Mouse (Mus musculus) stomach, embryonic 14.5 days (tissue): ENCODE measurements around the gene Gm47289. TPM values are rescaled to one million over a fixed set of nuclear protein-coding genes. Genes with fewer than 3 reads are reported as not detected.
A peak's percentile ranks its signal among the peaks of the same experiment; 100 is the strongest.

Source experiments
- ATAC-seq: fragments of 200-750 bp; cut with Nextera tagmentation; 2 replicates; pipeline ENCODE4 v1.8.0; 2017; ENCODE audit warnings: low read depth, moderate TSS enrichment; ENCODE audit not compliant: insufficient number of reproducible peaks, insufficient read depth, low FRiP score
- H3K27ac ChIP-seq: fragments of 300-500 bp; sonication (generic); 2 replicates; pipeline ENCODE4 v1.5.1; 2014; ENCODE audit warnings: mild to moderate bottlenecking, low read length, moderate library complexity, mixed read lengths
- H3K27me3 ChIP-seq: fragments of 300-500 bp; sonication (generic); 2 replicates; pipeline ENCODE4 v1.6.1; 2014; ENCODE audit warnings: low read length, control low read depth, mixed read lengths; ENCODE audit not compliant: control insufficient read depth, insufficient read depth
- H3K36me3 ChIP-seq: fragments of 300-500 bp; sonication (generic); 2 replicates; pipeline ENCODE4 v1.6.1; 2014; ENCODE audit warnings: mild to moderate bottlenecking, control low read depth, low read length, moderate library complexity, mixed read lengths; ENCODE audit not compliant: control insufficient read depth, insufficient read depth
- H3K4me1 ChIP-seq: fragments of 300-500 bp; sonication (generic); 2 replicates; pipeline ENCODE4 v1.6.1; 2014; ENCODE audit warnings: low read length, control low read depth, mixed read lengths; ENCODE audit not compliant: control insufficient read depth, insufficient read depth
- H3K4me2 ChIP-seq: fragments of 300-500 bp; sonication (generic); replicated peaks from 2 replicates; pipeline ENCODE4 v1.6.1; 2014; ENCODE audit warnings: low read depth, low read length, control low read depth
- H3K4me3 ChIP-seq: fragments of 300-500 bp; sonication (generic); 2 replicates; pipeline ENCODE4 v1.5.1; 2014; ENCODE audit warnings: low read depth, low read length, control low read depth
- H3K9ac ChIP-seq: fragments of 300-500 bp; sonication (generic); replicated peaks from 2 replicates; pipeline ENCODE4 v1.6.1; 2014; ENCODE audit warnings: low read depth, mild to moderate bottlenecking, control low read depth, low read length, moderate library complexity, mixed read lengths
- H3K9me3 ChIP-seq: fragments of 300-500 bp; sonication (generic); 2 replicates; pipeline ENCODE4 v1.6.1; 2016; ENCODE audit warnings: low read depth, low read length, control low read depth; ENCODE audit not compliant: control insufficient read depth
- WGBS: fragments of 180-500 bp; shearing (Covaris S2); extraction: QIAGEN DNeasy Blood & Tissue Kit; methylation state at CpG from one replicate; pipeline ENCODE4 v1.1.7; 2014; 5-methylcytosine and 5-hydroxymethylcytosine counted together
- polyA plus RNA-seq: library from polyadenylated mRNA; unstranded; fragments of >200 nt; fragmentation: Nextera tagmentation; extraction: Ambion mirVana; gene quantifications from 2 replicates; pipeline ENCODE4 v1.2.1, GENCODE M21; 2014

Gm47289 gene
- not detected in 2 replicates for polyA plus RNA-seq

GRCm38 (mm10) chr9:119158861-119159260, at the start of gene Gm47289:
Gm47289 (plus strand) TSS chr9:119159161.
- Histone ChIP-seq H3K4me3 (no peak within 1 kb of the TSS), H3K36me3 (no peaks in the 10 kb centered on the region), H3K4me1 (no peaks in the 10 kb centered on the region), H3K4me2 (no peak within 1 kb of the TSS), H3K27me3 (no peaks in the 10 kb centered on the region), H3K27ac (no peak within 1 kb of the TSS), H3K9me3 (no peaks in the 10 kb centered on the region), H3K9ac (no peak within 1 kb of the TSS)
- ATAC-seq: no peak
- WGBS: 46% methylated on average over 4 of the region's 4 CpGs

- ATAC-seq: no peak
- 55% methylated on average over 12 of the region's 12 CpGs for WGBS
- Histone ChIP-seq H3K27ac (no peak overlapping the region), H3K27me3 (no peaks in the 10 kb centered on the region), H3K4me3 (no peak overlapping the region), H3K4me1 (peaks cover 13% of the 10 kb centered on the region; the same call in 1 of the 2 replicates), H3K9me3 (no peaks in the 10 kb centered on the region), H3K9ac (no peak overlapping the region), H3K4me2 (no peak overlapping the region), H3K36me3 (no peaks in the 10 kb centered on the region)
These were observed 49.1 kb upstream of the Gm47289 start for GRCm38 (mm10) chr9:119109685-119110353.

DNA sequence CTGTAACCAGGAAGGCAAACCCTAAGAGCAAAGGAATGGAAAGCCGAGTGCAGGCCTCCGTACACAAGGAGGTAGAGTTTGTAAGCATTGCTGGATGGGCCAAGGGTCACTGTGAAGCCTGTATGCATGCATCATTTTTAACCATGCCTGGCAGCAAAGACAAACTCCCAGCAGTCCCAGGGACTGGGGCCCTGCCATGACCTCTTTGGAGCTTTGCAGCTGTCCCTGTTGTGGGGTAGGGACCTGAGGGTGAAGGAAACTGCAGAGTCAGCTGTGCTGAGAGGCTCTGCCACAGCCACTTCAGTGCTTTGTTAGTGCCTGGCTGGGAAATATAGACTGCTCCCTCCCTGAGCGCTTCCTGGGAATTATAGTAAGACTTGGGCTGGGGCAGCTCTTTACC, 48.3 kb upstream of the Gm47289 start:
- Histone ChIP-seq H3K4me3 (no peak overlapping the region), H3K27ac (no peak overlapping the region; the same call in 1 of the 2 replicates), H3K4me2 (no peak overlapping the region), H3K9ac (no peak overlapping the region), H3K27me3 (no peaks in the 10 kb centered on the region), H3K36me3 (no peaks in the 10 kb centered on the region), H3K4me1 (peaks cover 13% of the 10 kb centered on the region; the same call in 1 of the 2 replicates), H3K9me3 (no peaks in the 10 kb centered on the region)
- ATAC-seq: 0 out of 2 replicates have a peak, but pooled peaks have one; percentile 14
- WGBS: 35% methylated on average over 3 of the region's 3 CpGs

- Histone ChIP-seq H3K9me3 (no peaks in the 10 kb centered on the region), H3K9ac (no peak overlapping the region), H3K4me2 (no peak overlapping the region), H3K4me1 (peaks cover 8% of the 10 kb centered on the region; the same call in 1 of the 2 replicates), H3K4me3 (no peak overlapping the region), H3K27me3 (no peaks in the 10 kb centered on the region), H3K27ac (no peak overlapping the region), H3K36me3 (no peaks in the 10 kb centered on the region)
- no peak for ATAC-seq
- WGBS: 85% methylated on average over 17 of the region's 17 CpGs
These were observed 44.0 kb upstream of the Gm47289 start for GRCm38 (mm10) chr9:119114911-119115310.

- no peak overlapping the region for H3K9ac ChIP-seq
- no peak overlapping the region for H3K4me2 ChIP-seq
- no peaks in the 10 kb centered on the region for H3K4me1 ChIP-seq
- ATAC-seq: no peak
- H3K36me3 ChIP-seq: no peaks in the 10 kb centered on the region
- no peaks in the 10 kb centered on the region for H3K27me3 ChIP-seq
- WGBS: 91% methylated on average over 19 of the region's 19 CpGs
- no peaks in the 10 kb centered on the region for H3K9me3 ChIP-seq
- H3K27ac ChIP-seq: no peak overlapping the region
- H3K4me3 ChIP-seq: no peak overlapping the region
These were observed 39.4 kb upstream of the Gm47289 start for GRCm38 (mm10) chr9:119119409-119120167.

- H3K27me3 ChIP-seq: no peaks in the 10 kb centered on the region
- no peak overlapping the region for H3K27ac ChIP-seq
- H3K4me1 ChIP-seq: no peaks in the 10 kb centered on the region
- no peaks in the 10 kb centered on the region for H3K9me3 ChIP-seq
- no peak overlapping the region for H3K4me3 ChIP-seq
- no peak overlapping the region for H3K4me2 ChIP-seq
- WGBS: 54% methylated on average over 3 of the region's 3 CpGs
- ATAC-seq: no peak
- H3K36me3 ChIP-seq: no peaks in the 10 kb centered on the region
- H3K9ac ChIP-seq: no peak overlapping the region
These were observed 38.8 kb upstream of the Gm47289 start for GRCm38 (mm10) chr9:119120168-119120560.

DNA sequence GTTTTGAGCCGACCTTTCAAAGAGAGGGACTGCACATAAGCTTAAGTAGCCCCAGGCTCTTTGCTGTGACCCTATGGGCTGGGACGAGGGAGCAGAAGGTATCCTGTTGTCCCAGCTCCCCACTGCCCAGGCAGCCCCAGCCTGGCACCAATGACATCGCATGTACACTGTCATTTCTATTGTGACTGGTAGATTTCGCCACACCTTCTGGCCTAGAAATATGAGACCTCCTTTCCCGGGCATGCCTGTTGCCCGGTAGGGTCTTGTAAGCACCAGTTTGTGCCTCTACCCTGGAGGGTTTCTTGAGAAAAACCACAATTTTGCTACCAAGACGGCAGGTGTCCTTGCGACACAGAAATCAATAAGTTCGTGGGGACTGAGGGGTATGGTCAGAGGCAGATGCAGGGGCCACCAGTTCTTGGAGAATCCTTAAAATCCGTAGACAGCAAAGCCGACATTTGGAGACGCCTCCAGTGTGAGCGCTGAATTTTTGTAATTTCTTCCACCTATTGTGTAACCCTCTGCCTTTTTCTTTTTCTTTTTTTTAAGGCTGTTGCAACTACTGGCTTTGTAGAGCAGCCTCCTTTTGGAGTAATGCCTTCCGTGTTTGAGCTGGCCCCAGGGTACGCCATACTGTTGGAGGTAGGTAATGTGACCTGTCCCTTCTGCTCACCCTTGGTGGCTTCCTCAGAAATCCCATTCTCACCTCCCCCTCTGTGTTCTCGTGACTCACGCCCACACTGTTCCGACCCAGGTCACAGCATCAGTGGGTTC, 36.2 kb upstream of the Gm47289 start:
- H3K4me1 ChIP-seq: no peaks in the 10 kb centered on the region
- H3K4me3 ChIP-seq: no peak overlapping the region
- H3K9ac ChIP-seq: no peak overlapping the region
- H3K27me3 ChIP-seq: no peaks in the 10 kb centered on the region
- H3K9me3 ChIP-seq: no peaks in the 10 kb centered on the region
- H3K4me2 ChIP-seq: no peak overlapping the region
- H3K27ac ChIP-seq: no peak overlapping the region
- H3K36me3 ChIP-seq: no peaks in the 10 kb centered on the region
- WGBS: 82% methylated on average over 18 of the region's 18 CpGs
- ATAC-seq: no peak

DNA sequence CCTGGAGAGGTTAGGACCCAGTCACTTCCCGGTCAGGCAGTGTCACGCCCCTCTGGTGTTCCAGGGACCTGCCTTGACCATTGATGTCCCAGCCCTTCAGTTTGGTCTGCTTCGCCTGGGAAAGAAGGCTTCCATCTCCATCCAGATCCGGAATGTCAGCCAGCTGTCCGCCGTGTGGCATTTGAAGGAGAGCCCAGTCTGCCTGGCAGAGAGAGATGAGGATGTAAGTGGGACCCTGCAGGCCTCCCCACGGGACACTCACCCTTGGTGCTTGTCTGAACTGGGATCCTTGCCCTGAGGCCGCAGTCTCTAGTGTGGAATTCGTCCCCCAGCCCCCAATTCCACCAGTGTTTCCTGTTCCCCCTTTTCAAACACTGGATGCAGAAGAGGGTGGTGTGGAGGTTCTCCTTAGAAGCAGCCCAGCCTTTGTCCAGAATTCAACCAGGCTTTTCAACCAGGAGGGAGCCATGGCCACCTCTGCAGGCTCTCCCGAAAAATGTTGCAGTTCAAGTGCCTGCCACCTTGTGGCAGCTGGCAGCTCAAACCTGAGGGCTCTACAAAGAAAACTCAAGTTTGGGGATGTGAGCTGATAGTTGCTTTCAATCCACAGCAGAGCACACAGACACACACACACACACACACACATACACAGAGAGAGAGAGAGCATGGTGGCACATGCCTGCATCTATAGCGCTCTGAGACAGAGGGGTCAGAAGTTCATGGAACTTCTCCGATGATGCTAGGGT, 30.4 kb upstream of the Gm47289 start:
- Histone ChIP-seq H3K27me3 (no peaks in the 10 kb centered on the region), H3K36me3 (no peaks in the 10 kb centered on the region), H3K4me1 (no peaks in the 10 kb centered on the region), H3K9me3 (no peaks in the 10 kb centered on the region), H3K4me3 (no peak overlapping the region), H3K9ac (no peak overlapping the region), H3K4me2 (no peak overlapping the region), H3K27ac (no peak overlapping the region)
- no peak for ATAC-seq
- 76% methylated on average over 12 of the region's 12 CpGs for WGBS
